Mouse (Mus musculus): ENCODE measurements around the gene Emilin2.

The Emilin2 gene

DNA sequence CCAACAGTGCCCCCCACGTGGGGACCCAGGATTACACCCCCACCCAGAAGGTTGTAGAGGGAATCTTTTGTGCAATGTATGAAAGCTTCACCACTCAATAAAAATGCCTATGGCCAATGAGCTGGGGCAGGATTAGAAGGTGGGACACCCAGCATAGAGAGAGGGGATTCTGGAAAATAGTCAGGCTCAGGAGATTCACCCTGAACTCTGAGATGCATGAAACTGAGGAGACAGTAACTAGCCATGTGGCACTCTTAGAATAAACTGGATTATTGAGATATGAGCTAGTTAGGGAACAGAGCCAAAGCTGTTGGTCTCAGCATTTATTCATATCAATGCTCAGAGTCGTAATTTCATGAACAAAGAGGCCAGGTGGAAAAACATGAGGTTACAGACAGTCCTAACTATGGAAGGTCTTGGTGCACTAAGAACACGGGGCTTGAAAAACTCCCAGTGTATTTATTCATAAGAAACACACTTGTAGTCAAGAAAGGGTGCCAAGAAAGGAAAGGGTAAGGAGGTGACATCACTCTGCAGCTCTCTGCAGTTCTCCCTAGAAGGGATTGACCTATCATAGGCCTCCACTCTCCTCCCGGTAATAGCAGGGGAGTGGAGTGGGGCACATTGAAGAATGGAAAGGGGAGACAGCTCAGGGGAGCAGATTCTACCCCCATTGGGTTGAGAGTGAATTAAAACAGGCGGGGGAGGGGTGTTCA is 46.3 kb downstream of the Emilin2 start:
- no peak for DNase-seq (ENCODE audit: low spot score)

DNA sequence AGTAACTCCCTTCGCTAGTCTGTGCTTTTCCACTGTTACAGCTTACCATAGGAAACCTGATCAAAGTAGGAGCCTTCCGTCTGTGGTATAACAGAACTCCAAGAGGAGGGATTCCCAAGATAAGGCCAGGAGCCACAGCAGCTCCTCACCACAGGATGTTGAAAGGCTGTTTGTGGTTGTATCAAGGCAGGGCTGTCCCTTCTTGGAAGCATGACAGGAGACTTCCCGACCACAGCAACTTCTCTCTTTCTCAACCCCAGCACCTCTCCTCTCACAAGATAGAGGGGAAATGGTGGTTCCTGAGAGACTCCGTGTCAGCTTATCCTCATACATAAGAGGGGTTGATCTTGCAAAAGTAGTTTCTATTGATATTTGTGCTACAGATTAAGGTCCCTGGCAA is 47.0 kb downstream of the Emilin2 start:
- DNase-seq (ENCODE audit: low spot score): no peak

DNA sequence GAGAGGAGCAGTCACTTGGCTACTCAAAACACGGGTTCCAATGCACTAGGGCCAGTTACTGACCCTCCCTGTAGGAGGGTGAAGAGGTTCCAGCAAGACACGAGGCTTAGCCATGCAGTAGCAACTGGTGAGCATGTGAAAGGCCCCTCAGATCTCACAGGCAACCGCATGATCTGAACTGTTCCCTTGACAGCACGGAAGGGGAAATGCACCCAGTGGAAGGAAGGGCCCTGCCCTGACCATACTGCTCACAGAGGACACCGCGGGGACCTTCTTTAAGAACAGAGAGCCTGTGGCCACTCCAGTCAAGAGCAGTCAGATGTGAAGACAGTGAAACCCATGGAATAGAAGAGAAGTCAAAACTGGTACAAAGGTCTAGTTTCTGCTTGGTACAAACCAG is 48.6 kb downstream of the Emilin2 start:
- no peak for DNase-seq (ENCODE audit: low spot score)

DNA sequence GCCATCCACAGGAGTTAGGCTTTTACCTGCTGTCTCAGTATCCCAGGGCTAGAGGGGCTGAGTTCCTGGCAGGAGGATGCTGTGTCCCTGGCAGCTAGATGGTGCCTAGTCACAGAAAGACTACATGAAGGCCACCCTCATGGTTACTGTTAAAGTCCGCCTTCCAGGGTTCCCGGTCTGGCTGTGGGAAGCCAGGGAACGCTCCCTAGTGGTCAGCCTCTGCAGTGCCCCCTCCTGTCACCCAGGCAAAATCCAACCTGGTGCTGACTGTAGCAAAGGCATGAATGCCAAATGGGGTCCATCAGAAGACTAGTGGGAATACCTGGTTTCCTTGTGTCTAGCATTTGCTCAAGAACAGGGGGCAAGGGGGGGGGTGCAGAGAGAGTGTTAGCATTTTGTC is 51.1 kb downstream of the Emilin2 start:
- no peak for DNase-seq (ENCODE audit: low spot score)

DNA sequence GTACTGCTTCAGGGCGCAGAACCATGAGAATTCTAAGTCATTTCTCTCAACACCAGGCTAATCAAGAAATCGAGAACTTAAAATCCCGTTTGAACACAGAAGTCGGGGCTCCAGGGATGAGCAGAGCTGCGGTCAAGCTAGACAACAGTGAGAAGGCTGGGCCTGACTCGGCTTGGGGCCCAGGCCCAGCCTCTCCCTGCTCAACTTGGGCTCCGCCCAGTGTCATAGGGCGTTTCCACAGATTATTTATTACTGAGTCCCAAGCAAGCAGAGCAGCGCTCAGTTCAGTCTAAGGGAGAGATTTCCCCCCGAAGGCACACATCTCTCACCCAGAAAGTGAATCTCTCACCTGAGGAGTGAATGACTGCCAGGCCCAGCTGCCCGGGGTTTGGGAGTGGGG is 52.1 kb downstream of the Emilin2 start:
- no peak for DNase-seq (ENCODE audit: low spot score)

DNA sequence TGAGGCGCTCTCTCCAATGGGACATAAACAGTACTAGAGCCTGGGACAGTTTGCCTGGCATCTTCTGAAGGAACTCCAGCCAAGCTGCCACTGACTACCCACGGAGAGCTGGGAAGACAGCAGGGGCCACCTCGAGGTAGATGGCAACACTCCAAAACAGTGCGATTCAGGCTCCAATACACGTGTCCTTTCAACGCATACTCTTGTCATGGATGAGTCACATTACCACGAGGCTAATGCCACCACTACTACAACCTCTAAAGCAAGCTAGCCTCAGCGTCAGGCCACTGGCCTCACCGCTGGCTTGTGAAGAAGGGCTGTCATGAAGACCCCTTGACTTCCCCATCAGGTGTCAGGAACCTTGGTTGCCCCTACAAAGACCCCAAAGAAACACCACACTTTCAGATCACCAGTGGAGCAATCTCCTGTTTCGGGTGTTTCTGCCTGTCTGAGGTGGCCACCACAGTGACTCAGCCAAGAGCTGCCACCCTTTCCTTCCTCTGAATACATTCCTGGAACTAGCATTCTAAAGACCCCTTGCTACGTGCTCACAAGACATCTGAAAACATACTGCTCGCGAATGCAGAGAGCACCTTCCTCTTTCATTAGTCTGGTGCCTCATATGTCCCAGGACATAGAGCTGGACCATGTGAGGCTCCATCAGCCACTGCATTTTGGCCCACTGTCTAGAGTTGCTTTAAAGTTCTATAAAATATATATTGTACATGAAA is 54.8 kb downstream of the Emilin2 start:
- no peak for DNase-seq (ENCODE audit: low spot score)

DNA sequence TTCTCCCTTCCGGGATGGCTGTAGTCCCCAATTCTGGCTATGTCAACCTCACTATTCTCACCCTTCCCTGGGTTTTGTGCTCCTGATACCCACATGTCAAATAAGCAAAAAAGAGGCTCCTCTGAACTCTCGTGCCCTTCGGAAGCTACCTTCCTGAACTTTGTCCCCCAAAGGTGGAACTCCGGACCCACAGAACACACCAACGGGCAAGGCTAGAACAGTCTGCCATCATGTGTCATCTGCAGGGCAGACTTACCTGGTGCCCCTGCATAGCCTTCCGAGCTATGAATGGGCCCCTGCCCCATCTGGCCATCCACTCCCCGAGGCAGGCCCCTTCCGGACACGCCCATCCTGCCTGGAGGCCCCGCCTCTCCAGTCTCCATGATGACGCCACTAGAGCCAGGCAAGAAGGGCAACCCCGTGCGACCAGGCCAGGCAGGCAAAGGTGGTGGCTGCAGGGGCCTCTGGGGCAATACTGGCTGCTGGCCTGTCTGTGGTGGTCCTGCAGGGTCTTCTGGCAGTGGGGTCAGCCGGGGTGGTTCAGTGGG is 55.6 kb downstream of the Emilin2 start:
- no peak for DNase-seq (ENCODE audit: low spot score)

DNA sequence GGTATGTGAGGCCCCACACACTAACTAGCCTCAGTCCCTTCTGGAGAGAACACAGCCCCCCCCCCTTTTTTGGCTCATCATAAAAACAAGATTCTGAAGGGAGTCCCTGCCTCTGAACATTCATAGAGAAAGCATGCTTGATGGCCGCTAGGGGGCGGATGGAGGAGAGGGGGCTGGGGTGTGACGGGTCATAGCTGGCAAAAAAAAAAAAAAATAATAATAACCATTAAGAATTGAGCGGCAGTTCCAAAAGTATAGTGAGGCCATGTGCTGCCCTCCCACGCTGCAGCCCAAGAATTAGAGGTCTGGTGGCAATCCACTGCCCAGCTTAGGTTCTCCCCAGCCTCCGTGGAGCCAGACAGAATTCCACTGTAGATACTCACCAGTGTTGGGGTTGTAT is 57.0 kb downstream of the Emilin2 start:
- DNase-seq (ENCODE audit: low spot score): no peak

DNA sequence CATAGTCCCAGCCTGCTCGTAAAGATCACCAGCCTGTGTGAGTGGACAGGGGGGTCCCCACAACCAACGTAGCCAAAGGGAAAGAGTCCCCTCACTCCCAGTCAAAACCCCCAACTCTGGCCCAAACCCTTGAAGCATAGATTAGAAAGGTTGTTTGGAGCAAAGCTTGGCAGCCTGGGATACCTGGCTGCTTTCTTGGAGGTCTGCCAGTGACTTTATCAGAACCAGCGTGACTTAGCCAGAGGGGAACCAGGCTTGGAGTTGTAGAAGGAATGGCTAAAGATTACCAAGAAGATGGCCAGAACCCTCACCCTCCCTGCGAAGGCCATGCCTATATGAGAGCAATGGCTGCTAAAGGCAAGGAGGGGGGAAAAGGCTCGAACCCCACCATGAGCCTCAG is 57.7 kb downstream of the Emilin2 start:
- no peak for DNase-seq (ENCODE audit: low spot score)

DNA sequence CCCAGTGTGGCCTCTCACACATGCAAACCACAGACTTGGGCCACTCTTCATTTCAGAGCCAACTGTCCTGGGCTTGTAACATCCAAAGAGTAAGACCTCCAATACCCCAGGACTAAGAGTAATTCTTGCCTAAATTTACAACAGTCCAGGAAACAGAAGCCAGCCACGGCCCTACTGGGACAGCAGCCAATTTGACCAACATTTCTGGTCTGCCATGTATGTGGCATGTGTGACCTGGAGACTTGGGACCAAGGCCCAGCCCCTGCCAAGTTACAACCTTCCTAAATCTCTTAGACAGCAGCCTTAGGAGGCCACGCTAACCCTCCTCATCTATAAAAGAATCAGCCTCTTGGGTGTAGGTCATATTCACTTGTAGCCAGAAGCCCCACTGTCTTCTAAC is 58.4 kb downstream of the Emilin2 start:
- no peak for DNase-seq (ENCODE audit: low spot score)

DNA sequence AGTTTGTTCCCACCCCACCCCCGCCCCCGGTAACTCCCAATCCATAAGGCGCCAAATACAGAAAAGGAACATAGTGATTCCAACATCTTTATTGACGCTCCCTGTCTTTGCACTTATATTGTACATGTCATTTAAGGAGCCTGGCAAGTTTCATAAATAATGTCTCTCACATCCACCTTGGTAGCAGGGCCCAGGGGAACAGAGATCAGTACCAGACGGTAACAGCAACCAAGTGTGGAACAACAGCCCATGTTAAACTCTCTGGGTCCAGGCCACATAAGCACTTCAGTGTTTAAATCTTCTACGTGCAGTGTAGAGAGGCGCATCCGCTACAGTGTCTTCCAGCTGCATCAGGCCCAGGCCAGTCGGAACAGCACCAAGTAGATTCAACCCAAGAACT is 59.7 kb downstream of the Emilin2 start:
- DNase-seq (ENCODE audit: low spot score): no peak

DNA sequence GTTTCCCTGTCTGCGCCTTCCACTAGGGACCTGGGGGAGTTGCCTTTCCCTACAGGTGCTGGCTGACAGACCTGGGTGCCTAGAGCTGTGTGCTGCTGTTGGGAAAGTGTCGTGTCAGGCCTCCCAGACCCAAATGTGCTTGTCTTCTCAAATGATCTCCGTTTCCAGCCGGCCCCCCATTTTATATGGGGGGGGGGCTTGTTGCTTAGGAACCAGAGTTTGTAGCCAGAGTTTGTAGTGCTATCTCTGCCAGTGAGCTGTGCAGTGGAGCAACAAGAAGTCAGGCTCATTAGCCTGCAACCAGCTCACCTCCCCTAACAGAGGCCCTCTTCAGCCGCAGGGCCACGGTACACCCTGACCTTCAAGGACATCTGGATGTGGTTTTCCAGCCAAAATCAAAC is 60.2 kb downstream of the Emilin2 start:
- DNase-seq (ENCODE audit: low spot score): peak; percentile 41

DNA sequence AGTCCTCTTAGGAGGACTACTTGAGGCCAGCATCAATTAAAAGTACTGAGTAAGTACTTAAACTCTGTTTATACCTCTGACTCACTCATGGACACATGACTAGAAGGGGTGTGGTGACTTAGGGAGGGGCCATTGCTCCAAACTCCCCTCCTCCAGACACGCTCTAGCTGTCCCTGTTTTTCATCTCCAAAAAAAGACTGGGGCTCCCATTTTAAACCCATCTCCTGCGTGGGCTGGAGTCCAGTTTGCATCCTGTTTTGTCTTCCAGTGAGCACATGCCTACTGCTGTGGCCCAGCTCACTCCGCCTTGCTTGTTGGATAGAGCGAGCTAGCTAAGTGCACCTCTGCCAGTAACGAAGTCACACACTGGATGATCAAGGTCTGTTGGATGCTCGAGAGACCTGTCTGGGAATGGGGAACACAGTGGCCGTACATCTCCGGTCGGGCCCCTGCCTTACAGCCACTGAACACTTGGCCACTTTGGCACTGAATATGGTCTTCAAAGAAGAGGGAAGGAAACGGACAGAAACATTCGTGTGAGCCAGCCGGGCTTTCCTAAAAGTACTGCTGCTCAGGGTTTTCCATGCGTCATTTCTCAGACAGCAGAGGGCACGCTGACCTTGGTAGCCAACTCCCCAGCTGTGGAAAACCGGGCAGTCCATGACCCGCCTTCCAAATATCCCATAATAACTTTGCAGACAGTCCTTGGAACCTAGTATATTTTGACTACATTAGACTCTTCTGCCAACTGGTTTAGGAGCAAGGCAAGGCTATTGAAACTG is 60.8 kb downstream of the Emilin2 start:
- no peak for DNase-seq (ENCODE audit: low spot score)

DNA sequence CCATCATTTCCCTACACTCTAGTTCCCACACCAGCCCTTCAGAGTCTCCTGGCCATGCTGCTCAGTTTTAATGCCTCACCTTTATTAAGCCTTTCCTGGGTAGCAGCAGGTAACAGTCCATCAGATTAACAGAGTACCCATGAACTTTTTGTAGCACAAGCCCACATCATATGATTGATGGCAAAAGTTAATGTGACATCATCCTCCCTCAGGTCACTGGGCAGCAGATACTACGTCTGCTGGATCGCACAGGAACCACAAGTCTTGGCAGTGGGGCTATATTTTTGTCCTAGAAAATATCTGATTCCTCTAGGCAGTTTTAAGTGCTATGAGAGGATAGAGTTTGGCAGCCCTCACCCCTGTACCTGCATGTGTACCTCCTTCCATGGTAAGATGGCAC is 61.7 kb downstream of the Emilin2 start:
- no peak for DNase-seq (ENCODE audit: low spot score)

DNA sequence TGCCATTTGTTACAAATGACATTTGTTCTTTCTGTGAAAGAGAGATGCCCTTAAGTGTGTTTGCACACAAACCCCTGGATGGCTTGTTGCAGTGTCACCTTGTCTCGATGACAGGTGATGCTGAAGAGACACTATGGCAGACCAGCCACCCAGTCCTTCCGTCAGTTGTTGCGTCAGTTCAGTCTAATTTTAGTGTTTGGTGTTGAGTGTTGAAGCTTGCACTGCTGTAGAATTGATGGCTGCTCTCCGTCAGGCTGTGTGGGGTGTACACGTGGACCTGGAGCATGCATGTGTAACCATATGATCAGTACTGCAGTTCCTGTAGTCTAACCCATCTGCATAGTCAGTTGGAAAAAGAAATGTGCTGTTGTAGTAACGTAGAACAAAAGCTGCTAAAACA is 62.8 kb downstream of the Emilin2 start:
- no peak for DNase-seq (ENCODE audit: low spot score)

DNA sequence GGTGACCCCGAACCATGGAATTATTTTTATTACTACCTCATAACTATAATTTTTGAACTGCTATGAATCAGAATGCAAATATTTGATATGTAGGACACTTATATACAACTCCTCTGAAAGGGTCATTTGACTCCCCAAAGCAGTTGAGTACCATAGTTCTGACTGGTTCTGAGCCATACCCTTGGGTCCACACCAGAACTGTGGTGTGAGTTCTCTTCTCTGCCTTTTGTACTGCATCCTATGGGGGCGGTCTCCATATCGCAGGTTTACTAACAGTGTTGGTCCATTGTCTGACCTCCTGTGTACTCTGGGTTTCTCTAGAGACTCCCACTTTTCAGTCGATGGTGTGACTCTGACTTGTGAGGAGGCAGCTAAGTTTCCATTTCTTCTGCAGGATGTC is 65.8 kb downstream of the Emilin2 start:
- DNase-seq (ENCODE audit: low spot score): no peak

DNA sequence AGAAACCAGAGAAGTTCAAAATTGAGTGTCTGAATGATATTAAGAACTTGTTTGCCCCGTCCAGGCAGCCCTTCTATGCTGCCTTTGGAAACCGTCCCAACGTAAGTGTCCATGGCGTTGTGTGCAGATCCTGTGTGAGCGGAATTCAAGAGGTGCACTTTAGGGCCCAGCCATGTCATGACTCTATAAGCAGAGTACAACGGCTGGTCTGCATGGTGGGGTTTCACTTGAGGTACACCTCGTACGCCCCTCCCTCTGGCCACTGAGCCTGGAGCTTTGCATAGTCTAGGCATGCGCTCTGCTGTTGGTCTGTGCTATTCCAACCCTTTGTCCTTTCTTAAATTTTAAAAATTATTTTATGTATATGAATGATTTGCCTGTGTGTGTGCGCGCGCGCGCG is 66.6 kb downstream of the Emilin2 start:
- no peak for DNase-seq (ENCODE audit: low spot score)

DNA sequence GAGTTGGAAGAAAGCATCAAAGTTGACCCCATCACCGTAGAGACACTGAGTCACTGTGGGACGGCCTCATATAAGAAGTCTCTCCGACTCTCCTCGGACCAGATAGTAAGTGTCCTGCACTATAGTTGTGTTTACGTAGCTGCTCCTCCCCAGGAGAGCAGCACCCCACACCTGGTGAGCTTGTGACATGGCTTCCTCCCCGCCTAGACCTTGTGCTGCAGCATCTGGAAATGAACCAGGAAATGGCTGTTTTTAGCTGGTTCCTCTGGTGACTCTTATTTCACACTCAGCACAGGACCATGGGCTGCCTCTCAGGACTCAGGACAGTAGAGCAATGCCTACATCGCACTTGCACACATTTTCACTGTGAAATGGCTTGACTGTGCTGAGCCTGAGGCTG is 69.1 kb downstream of the Emilin2 start:
- DNase-seq (ENCODE audit: low spot score): no peak

DNA sequence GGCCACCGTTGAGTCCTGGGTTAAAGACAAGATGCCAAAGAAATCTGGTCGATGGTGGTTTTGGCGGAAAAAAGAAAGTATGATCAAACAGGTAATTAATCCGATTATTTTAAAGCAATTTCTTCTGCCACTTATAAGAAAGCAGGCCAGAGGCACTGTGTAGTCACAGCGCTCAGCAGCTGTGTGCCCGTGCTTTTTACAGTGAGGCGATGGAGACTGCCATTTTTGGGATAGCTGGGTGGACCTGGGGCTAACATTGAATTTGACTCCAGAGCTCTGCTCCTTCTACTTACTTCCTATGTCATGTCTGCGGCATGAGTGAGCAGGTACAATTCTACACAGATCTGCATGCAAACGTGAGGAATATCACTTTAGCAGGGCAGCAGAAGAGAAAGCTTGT is 71.0 kb downstream of the Emilin2 start:
- no peak for DNase-seq (ENCODE audit: low spot score)

DNA sequence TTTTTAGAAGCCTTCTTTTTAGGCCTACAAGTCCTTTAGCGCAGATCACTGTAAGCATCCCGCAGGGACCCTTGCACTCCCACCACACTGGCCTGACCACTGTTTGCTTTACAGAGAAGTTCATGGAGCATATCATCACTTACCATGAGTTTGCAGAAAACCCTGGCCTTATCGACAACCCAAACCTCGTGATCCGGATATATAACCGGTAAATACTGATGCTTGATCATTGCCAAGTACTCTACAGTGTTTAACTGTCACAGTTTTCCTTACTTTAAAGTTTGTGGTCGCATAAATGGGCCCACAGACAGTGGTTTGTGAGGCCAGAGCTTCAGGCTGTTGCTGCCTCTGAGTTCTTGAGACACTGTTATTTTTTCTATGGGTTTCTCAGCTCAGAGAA is 73.3 kb downstream of the Emilin2 start:
- DNase-seq (ENCODE audit: low spot score): no peak

DNA sequence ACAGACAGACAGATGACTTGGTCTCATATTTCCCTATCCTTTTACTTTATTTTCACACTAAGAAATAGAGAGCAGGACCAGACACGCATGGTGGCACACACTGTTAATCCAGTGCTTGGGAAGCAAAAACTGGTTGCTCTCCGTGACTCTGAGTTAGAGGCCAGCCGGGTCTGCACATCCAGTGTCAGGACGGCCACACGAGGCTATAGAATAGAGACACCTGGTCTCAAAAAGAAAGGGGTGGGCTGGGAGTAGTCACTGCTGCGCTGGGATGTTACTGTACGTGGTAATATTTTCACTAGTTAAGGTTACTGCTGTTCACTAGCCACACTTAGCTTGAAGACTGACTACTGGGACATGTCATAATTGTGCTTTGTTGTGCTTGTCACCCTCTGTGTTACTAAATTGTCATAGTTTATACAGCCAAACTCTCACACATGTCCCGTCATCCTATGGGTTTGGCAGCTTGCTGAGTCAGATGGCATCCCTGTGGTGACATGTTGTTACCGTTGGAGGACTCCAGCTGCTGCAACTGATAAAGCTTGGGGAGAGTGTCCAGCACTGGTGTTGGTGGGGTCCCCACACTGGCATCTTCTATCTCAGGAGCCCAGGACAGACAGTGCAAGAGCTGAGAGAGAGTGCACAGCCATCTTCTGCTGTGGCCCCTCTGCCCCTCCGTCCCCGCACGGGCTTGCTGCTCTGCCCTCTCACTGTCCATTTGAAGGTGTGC is 76.4 kb downstream of the Emilin2 start:
- DNase-seq (ENCODE audit: low spot score): no peak

DNA sequence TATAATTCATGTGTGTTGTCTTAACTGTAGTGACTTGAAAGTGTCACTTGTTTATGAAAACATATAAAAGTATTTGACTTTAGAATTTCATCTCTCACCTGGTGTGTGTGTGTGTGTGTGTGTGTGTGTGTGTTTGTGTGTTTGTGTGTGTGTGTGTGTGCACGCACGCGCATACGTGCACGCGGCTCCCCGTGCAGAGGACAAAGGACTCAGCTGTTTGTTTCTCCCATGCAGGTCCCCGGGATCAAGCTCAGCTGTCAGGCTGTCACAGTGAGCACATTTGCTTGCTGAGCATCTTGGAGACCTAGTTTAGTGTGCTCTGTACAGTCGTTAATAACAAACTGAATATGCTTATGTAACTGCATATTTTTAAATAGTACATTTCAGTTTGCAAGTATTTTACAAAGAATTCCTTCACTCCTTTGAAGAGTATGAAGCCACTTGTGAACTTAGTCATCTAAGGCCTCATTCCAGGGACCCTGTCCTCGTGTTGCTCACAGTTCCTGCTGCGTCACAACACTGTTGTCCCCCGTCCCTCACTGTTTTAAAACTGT is 77.7 kb downstream of the Emilin2 start:
- DNase-seq (ENCODE audit: low spot score): no peak

All from embryo, embryonic 10 days (tissue).